Mouse (Mus musculus) midbrain, embryonic 12.5 days (tissue): ENCODE measurements around the gene Olfr110. TPM values are rescaled to one million over a fixed set of nuclear protein-coding genes. Genes with fewer than 3 reads are reported as not detected.
"Not testable (repeated sequence)": the region's sequence is repeated elsewhere in the genome, so short reads cannot be mapped to it uniquely, and the experiment has no call there.

Experiments used
- ATAC-seq: fragments of 200-750 bp; cut with Nextera tagmentation; 2 replicates; pipeline ENCODE4 v1.8.0; 2017; ENCODE audit warnings: low read depth, moderate TSS enrichment, moderate library complexity; ENCODE audit not compliant: low FRiP score
- H3K27ac ChIP-seq: fragments of 300-500 bp; sonication (generic); replicated peaks from 2 replicates; pipeline ENCODE4 v1.5.1; 2016; ENCODE audit warnings: mild to moderate bottlenecking
- H3K27me3 ChIP-seq: fragments of 300-500 bp; sonication (generic); 2 replicates; pipeline ENCODE4 v1.6.1; 2016; ENCODE audit warnings: mild to moderate bottlenecking
- H3K36me3 ChIP-seq: fragments of 300-500 bp; sonication (generic); 2 replicates; pipeline ENCODE4 v1.6.1; 2016
- H3K4me1 ChIP-seq: fragments of 300-500 bp; sonication (generic); 2 replicates; pipeline ENCODE4 v1.6.1; 2016
- H3K4me2 ChIP-seq: fragments of 300-500 bp; sonication (generic); replicated peaks from 2 replicates; pipeline ENCODE4 v1.6.1; 2016; ENCODE audit warnings: mild to moderate bottlenecking, moderate library complexity
- H3K4me3 ChIP-seq: fragments of 300-500 bp; sonication (generic); 2 replicates; pipeline ENCODE4 v1.5.1; 2016; ENCODE audit warnings: mild to moderate bottlenecking
- H3K9ac ChIP-seq: fragments of 300-500 bp; sonication (generic); replicated peaks from 2 replicates; pipeline ENCODE4 v1.6.1; 2016; ENCODE audit warnings: mild to moderate bottlenecking, moderate library complexity
- H3K9me3 ChIP-seq: fragments of 300-500 bp; sonication (generic); 2 replicates; pipeline ENCODE4 v1.6.1; 2016; ENCODE audit warnings: mild to moderate bottlenecking
- WGBS: fragments of 180-500 bp; shearing (Covaris S2); methylation state at CpG from one replicate; pipeline ENCODE4 v1.1.7; 2016; 5-methylcytosine and 5-hydroxymethylcytosine counted together
- polyA plus RNA-seq: library from polyadenylated mRNA; unstranded; fragments of >200 nt; fragmentation: Nextera tagmentation; extraction: Ambion mirVana; gene quantifications from 2 replicates; pipeline ENCODE4 v1.2.1, GENCODE M21; 2016

The Olfr110 gene
- not detected in 2 replicates for polyA plus RNA-seq

DNA sequence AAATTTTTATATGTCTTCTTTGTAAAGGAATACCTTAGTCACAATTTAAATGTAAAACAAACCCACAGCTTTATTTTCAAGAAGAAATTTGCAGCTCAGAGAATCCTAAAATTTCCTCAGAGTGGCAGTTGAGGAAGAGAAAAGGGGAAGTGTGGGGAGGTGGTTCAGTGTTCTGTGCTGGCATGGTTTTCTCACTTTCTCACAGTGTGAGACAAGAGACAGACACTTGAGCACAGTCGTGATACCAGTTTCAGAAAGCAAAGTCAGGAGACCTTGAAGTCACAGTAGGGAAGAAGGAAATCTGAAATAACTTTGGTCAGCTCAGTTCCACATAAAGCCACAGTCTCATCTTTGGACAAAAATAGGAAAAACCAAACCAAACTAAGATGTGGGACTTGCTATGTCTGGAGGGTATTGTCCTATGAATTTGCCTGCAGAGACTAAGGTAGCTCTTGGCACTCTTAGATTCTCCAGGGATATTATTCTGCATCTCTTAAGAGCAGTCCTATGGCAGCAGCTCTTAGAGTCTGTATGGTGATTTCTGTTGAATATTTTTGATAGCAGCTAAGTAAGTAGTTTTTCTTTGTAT lies at the start of gene Olfr110:
Gene Olfr110 (plus strand): TSS at position 539 of the 589 bp plus-strand sequence.
- Histone ChIP-seq H3K4me2 (no peak within 1 kb of the TSS), H3K4me3 (no peak within 1 kb of the TSS), H3K9me3 (no peaks in the 10 kb centered on the region), H3K27me3 (no peaks in the 10 kb centered on the region), H3K4me1 (no peaks in the 10 kb centered on the region), H3K36me3 (no peaks in the 10 kb centered on the region), H3K27ac (no peak within 1 kb of the TSS), H3K9ac (no peak within 1 kb of the TSS)
- no peak for ATAC-seq
- 55% methylated on average over 1 of the region's 1 CpGs for WGBS

DNA sequence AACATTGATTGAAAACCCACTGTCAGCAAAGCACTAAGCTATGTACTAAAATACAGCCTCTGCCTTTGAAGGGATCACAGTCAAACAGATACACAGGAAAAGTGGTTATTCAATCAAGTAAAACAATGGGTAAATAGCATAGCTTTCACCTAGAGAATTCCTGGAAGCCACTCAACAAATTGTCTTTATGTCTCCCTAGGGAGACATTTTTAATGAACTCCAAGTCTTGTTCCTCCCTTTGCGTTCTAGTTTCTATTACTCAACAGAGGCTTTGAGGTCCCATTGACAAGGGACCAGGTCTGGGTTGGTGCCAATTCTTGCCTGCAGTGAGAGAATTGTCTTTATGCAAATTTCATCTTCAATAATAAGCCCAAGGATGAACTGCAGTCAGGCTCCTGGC lies 47.1 kb upstream of the Olfr110 start, which contains the start of gene Olfr108:
Gene Olfr108 (plus strand): TSS at position 301 of the 400 bp plus-strand sequence.
- Histone ChIP-seq H3K27ac (no peak within 1 kb of the TSS), H3K4me3 (no peak within 1 kb of the TSS), H3K36me3 (no peaks in the 10 kb centered on the region), H3K27me3 (no peaks in the 10 kb centered on the region), H3K9me3 (no peaks in the 10 kb centered on the region), H3K4me2 (no peak within 1 kb of the TSS), H3K9ac (no peak within 1 kb of the TSS), H3K4me1 (no peaks in the 10 kb centered on the region)
- 86% methylated on average over 1 of the region's 1 CpGs for whole genome bisulfite sequencing
- no peak for ATAC-seq

DNA sequence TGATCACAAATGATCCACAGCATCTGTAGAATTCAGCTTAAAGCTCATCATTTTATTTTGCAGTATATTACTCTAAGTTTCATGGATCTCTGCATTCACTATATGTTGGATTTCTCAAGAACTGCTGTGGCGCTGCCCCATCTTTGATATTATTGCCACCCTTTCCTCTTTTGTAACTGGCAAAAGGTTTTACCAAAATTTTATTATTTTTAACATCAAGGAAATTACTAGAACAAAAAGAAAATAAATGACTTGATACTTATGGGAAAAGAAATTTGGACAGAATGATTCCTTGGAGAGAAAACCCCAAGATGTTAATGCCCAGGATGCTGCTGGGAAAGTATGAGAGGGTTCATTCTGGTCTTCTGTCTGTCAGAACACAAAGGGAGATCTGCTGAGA lies 33.7 kb upstream of the Olfr110 start, which contains the start of gene Olfr109:
Gene Olfr109 (plus strand): TSS at position 301 of the 400 bp plus-strand sequence.
- ATAC-seq = no peak
- Histone ChIP-seq H3K27ac (no peak within 1 kb of the TSS), H3K4me3 (no peak within 1 kb of the TSS), H3K9me3 (no peaks in the 10 kb centered on the region), H3K36me3 (no peaks in the 10 kb centered on the region), H3K9ac (no peak within 1 kb of the TSS), H3K27me3 (no peaks in the 10 kb centered on the region), H3K4me2 (no peak within 1 kb of the TSS), H3K4me1 (no peaks in the 10 kb centered on the region)
- WGBS = 89% methylated on average over 1 of the region's 1 CpGs

DNA sequence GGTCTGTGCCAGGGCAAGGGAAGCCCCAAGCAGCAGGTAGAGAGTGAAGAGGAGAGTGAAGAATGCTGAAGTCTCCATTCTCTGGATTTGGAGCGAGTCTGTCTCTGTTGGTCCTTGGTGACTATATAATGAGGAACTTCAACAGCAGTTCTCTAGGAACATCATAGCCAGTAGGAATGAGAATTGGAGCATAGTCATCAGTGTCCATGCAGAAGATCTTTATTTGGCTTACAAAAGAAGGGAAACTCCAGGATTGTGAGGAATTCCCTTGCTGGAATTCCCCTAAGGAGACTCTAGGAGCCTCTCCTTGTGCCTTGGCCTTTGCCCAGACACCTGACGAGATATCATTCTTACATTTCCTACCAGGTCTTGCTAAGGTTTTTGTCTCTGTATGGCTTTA lies 8.8 kb upstream of the Olfr110 start, which contains the start of gene H2-M2:
Gene H2-M2 (minus strand): TSS at position 101 of the 400 bp plus-strand sequence.
- WGBS = 81% methylated on average over 2 of the region's 2 CpGs
- H3K27ac ChIP-seq = no peak within 1 kb of the TSS
- H3K27me3 ChIP-seq = no peaks in the 10 kb centered on the region
- H3K4me3 ChIP-seq = no peak within 1 kb of the TSS
- H3K4me1 ChIP-seq = no peaks in the 10 kb centered on the region
- H3K4me2 ChIP-seq = no peak within 1 kb of the TSS
- no peak for ATAC-seq
- H3K9me3 ChIP-seq = no peaks in the 10 kb centered on the region
- no peaks in the 10 kb centered on the region for H3K36me3 ChIP-seq
- H3K9ac ChIP-seq = no peak within 1 kb of the TSS

DNA sequence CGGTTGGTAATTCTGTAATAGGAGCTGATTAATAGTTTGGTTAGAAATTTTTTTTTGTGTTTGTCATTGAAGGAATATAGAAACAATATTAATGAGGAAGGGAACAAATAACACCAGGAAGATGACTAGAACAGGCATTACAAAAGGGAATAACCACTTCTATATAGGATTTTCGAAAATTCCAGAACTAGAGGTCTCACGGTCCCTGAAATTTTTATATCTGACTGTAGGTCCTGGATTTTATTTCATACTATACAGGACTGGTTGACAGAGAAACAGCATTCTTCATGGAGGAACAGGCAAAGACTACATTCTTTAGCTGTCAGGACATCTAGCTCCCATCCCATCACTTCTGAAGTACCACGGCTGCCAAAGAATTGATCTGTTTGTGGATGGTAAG lies 15.5 kb downstream of the Olfr110 start, which contains the start of gene Olfr111:
Gene Olfr111 (plus strand): TSS at position 301 of the 400 bp plus-strand sequence.
- no peak for ATAC-seq

DNA sequence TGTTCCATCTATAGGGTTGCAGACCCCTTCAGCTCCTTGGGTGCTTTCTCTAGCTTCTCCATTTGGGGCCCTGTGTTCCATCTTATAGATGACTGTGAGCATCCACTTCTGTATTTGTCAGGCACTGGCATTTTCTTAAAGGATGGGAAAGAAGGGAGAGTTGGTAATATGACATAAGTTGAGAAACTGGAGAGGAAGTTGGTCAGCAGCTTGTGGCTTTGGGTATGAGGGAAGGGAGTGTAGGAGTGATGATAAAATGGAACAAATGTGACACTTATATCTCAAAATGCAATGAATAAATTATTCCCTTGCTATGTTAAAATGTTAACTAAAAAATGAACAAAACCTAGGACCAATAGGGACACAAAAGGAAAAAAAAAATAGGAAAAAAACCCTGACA lies 32.3 kb downstream of the Olfr110 start:
- H3K4me1 ChIP-seq, H3K27me3 ChIP-seq, H3K4me2 ChIP-seq, H3K36me3 ChIP-seq, ATAC-seq, H3K27ac ChIP-seq, H3K9me3 ChIP-seq, H3K9ac ChIP-seq, H3K4me3 ChIP-seq: not testable (repeated sequence)

More for the DNA sequence above, 15.5 kb downstream of the Olfr110 start, which contains the start of gene Olfr111:
- H3K4me1 ChIP-seq = no peaks in the 10 kb centered on the region
- H3K9me3 ChIP-seq = no peaks in the 10 kb centered on the region
- 93% methylated on average over 4 of the region's 4 CpGs for WGBS
- no peak within 1 kb of the TSS for H3K27ac ChIP-seq
- no peak within 1 kb of the TSS for H3K4me3 ChIP-seq
- no peaks in the 10 kb centered on the region for H3K27me3 ChIP-seq
- no peak within 1 kb of the TSS for H3K4me2 ChIP-seq
- no peak within 1 kb of the TSS for H3K9ac ChIP-seq
- H3K36me3 ChIP-seq = no peaks in the 10 kb centered on the region

DNA sequence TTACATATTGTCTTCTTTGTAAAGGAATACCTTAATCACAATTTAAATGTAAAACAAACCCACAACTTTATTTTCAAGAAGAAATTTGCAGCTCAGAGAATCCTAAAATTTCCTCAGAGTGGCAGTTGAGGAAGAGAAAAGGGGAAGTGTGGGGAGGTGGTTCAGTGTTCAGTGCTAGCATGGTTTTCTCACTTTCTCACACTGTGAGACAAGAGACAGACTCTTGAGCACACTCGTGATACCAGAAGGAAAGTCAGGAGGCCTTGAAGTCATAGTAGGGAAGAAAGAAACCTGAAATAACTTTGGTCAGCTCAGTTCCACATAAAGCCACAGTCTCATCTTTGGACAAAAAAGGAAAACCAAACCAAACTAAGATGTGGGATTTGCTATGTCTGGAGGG lies 33.2 kb downstream of the Olfr110 start:
- ATAC-seq, H3K36me3 ChIP-seq, H3K4me2 ChIP-seq, H3K27me3 ChIP-seq, H3K4me1 ChIP-seq, H3K9me3 ChIP-seq, H3K27ac ChIP-seq, H3K9ac ChIP-seq, H3K4me3 ChIP-seq: not testable (repeated sequence)
- 68% methylated on average over 1 of the region's 1 CpGs for WGBS

DNA sequence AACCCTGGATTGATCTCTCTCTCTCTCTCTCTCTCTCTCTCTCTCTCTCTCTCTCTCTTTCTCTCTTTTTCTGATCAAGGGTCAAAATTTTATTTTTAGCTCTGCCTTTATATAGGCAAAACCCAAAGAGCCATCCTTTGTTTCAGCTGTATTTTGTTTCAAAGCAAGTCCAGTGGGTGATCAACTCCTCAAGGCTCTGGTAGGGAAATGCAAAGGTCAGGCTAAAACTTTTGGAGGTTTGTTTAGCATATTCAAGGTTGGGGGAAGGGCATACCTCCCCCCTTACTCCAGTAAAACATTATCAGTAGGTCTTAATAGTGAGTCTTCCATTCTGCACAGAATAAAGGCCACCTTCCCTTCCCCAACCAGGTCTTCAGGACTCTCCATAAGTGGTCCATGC lies 42.9 kb downstream of the Olfr110 start:
- Histone ChIP-seq H3K4me1 (no peaks in the 10 kb centered on the region), H3K27me3 (no peaks in the 10 kb centered on the region), H3K9me3 (no peaks in the 10 kb centered on the region), H3K9ac (no peak overlapping the region), H3K27ac (no peak overlapping the region), H3K4me3 (no peak overlapping the region), H3K4me2 (no peak overlapping the region), H3K36me3 (no peaks in the 10 kb centered on the region)
- no peak for ATAC-seq

DNA sequence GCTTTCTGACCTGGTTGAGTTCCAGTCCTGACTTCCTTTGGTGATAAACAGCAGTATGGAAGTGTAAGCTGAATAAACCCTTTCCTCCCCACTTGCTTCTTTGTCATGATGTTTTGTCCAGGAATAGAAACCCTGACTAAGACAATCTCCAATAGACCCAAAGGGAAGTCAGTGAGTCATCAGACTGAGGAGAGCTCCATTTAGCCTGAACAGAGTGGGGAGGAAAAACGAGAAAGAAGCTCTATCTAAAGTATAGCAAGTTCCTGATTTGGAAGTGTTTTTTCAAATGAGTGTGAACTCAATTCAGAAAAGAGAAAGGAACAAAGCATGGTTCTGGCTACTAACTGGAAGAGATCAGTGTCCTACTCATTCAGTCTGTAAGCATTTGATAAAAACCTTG lies 46.1 kb downstream of the Olfr110 start:
- not testable (repeated sequence) for H3K27ac ChIP-seq, ATAC-seq, H3K4me3 ChIP-seq, H3K9me3 ChIP-seq, H3K9ac ChIP-seq, H3K4me2 ChIP-seq, H3K4me1 ChIP-seq, H3K36me3 ChIP-seq, H3K27me3 ChIP-seq
- 61% methylated on average over 1 of the region's 1 CpGs for WGBS

DNA sequence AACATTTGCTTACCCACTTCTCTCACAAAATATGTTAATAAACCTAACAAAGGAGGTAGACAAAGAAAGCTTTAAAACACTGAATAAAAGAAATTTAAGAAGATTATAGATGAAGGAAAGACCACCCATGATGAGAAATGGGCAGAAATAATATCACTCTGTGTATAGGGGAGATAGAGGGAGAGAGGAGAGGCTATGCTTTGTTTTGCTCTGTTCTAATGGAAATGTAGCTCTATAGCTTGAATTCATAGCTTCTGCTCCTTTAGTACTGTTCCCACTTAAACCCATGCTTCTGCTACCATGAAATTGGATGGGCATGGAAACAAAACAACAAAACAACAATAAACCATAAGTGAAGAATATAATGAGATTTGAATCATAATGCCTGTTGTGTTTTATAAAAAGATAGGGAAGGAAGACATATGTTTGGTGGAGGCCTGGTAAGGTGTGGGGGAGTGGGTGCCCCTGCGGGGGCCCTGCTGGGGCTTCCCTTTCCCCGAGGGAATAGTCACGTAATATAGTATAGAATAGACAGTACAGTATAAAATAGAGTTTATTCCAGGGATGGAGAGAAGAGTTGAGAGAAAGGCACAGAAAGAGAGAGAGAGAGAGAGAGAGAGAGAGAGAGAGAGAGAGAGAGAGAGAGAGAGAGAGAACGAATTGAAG lies 49.3 kb downstream of the Olfr110 start:
- WGBS = 50% methylated on average over 4 of the region's 4 CpGs
- Histone ChIP-seq H3K27ac (no peak overlapping the region), H3K4me2 (no peak overlapping the region), H3K36me3 (no peaks in the 10 kb centered on the region), H3K27me3 (no peaks in the 10 kb centered on the region), H3K9ac (no peak overlapping the region), H3K4me3 (no peak overlapping the region), H3K4me1 (no peaks in the 10 kb centered on the region), H3K9me3 (no peaks in the 10 kb centered on the region)
- peak; percentile 86 for ATAC-seq

DNA sequence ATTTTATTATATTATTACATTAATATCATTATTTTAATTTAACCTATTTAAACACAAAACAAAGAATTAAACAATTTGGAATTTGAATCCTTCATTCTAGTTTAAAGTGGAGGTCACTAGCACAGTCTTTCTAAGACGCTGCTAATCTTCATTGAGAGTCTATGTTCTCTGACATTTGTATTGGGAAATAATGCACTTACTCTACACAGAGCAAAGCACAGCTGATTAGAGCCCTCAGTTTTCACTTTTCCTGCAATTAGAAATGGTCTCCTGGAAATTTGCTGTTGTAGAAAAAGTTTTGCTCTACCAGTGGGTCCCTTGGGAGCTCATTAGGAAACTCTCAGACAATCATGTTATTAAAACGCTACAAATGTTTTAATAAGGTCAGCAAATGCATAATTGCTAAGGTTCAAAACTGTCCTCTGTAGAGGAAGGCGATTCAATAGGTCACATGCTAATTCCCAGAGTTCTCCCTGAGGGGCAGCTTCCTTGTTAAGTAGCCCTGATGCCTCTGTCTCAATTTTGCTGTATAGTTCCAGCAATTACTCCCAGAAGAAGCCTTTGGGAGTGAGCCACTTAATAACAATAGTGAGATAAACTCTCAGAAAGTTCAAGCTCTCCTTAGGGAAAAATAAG lies 51.6 kb downstream of the Olfr110 start:
- no peak overlapping the region for H3K4me3 ChIP-seq
- no peaks in the 10 kb centered on the region for H3K36me3 ChIP-seq
- no peak overlapping the region for H3K4me2 ChIP-seq
- H3K4me1 ChIP-seq = no peaks in the 10 kb centered on the region
- 52% methylated on average over 3 of the region's 3 CpGs for WGBS
- no peaks in the 10 kb centered on the region for H3K27me3 ChIP-seq
- H3K9me3 ChIP-seq = no peaks in the 10 kb centered on the region
- H3K9ac ChIP-seq = no peak overlapping the region
- no peak overlapping the region for H3K27ac ChIP-seq
- no peak; the same call in 1 of the 2 replicates for ATAC-seq
